Mouse (Mus musculus) urinary bladder, adult 18-20 months (tissue): ENCODE results near the gene Myh9.
"Not testable (repeated sequence)": the region's sequence is repeated elsewhere in the genome, so short reads cannot be mapped to it uniquely, and the experiment has no call there.

Source experiments
- DNase-seq, 2 experiments: peaks; one replicate each; pipeline ENCODE4 v3.0.0; 2022; ENCODE audit warnings: low spot score in 2 of 2, mixed read lengths in 2 of 2

The Myh9 gene

DNA sequence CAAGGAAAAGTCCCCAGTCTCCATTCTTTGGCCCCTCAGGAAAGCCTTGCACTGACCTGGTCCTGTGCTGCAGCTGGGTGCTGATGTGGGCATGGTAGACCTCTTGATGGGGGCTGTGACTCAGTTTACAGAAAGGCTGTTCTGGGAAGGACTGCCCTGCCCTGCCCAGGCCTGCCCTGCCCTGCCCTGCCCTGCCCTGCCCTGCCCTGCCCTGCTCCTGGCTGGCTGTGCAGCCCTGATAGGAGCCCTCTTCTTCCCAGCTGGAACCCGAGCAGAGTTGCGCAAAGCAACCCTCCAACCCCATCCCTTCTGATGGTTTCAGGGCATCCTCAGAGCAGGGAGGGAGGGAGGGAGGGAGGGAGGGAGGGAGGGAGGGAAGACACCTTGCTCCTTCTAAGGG, 86.8 kb downstream of the Myh9 start:
- no peak for DNase-seq

DNA sequence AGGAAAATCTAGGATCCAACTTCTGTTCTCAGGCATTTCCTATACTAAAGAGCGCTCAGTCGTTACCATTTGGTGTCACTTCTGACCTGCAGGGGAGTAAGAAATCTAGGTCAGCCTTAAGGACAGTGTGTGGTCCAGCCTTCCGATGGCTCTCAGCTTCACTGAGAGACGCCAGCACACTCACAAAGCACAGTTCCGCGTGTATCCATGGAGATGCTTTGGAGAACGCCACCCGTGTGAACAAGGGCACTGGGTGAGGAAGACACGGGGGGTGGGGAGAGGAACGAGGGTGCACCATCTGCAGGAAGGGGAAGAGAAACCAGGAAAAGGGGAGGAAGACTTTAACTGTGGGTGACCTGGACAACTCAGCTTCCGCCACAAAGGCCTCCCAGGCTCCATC, 89.5 kb downstream of the Myh9 start:
- DNase-seq = no peak

DNA sequence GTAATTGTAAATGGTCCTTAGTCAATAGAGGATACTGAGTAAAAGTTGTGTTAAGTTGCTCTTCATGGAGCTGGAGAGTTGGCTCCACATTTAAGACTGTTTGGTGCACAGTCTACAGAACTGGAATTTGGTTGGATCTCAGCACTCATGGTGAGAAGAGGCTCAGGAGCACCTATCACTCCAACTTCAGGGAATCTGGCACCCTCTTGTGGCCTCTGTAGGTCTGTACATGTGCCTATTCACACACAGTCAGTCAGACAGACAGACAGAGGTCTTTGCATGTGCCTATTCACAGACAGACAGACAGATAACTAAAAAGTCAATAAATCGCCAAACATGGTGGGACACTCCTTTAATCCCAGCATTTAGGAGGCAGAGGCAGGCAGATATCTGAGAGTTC, 91.5 kb downstream of the Myh9 start:
- no peak for DNase-seq

DNA sequence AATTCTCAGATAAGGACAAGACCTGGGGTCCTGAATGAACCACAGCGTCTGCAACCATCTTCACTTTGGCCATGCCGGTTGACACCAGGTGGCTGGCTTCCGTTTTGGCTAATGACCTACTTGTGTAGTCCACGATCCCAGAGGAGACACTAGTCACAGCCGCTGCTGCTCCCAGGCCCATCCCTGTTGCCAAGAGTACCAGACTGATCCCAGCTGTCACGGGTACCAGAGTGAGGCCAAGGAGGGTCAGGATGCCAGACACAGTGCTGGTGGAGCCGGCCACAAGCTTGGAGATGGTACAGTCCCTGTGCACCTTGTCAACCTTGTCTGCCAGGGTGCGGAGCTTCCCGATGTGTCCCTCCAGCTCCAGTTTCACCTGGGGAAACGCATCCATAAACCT, 92.3 kb downstream of the Myh9 start:
- DNase-seq = no peak

DNA sequence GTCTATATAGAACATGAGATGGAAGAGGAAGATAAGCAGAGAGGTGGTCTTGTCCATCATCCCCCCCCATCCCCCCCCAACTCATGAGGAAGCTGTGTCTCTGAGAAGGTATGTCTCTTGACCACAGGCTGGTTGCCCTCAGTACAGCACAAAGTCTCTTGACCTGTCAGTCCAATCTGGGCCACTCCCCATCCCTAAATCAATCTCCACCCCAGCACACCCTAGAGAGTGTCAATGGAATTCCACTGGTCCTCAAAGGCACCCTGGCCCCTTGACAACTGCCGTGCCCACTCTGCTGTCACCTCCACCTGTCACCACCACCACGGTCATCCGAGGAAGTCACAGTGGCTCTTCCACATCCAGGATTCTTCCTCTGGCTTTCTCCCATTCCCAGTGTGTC, 93.6 kb downstream of the Myh9 start:
- no peak for DNase-seq

DNA sequence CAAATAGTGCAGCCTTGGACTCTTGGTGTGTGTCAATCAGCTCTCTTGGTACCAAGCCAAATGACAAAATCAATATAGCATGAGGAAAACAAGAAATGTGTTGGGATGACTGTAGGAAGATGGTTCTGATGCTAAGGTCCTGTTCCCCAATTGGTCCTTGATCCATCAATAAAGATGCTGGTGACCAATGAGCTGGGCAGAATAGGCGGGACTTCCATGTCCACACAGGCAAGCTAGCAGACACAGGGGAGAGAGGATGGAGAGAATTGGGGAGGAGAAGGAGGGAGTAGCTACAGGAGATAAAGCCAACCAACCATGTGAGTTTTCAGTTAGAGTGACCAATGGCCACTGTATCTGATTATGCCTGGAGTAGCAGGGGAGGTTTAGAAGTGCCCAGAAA, 95.6 kb downstream of the Myh9 start:
- no peak for DNase-seq

DNA sequence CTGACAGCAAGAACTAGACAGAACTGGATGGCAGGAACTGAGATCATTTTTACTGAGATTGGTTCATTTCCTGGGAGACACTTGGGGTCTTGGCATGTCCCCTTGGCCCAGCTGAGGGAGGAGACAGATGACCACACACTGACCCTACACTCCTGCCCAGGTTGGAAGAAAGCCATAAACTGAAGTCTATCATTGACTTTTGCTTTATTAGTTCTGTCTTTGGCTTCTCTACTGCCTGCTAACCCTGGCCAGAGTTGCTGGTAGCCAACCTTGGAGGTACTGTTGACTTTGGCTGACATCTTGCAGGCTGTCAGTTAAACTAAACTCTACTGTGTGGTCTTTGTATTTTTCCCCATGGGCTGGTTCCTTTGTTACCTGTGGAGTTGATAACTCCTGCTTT, 96.9 kb downstream of the Myh9 start:
- DNase-seq = no peak

DNA sequence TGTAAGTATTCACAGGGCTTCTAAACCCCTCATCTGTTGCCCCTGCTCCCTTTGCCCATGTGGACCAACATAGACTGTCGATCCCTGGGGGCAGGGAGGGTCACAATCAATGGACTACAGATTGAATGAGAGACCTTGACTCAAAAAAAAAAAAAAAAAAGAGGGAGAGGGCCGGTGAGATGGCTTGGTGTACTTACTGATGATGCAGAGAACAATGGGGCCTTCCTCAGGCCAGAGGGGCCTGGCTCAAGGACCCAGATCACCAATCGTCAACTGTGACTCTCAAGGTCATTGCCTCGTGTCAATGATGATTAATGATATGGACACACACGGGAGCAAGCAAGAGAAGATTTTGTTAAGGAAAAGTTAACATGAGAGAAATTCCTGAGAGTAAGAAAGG, 97.3 kb downstream of the Myh9 start:
- DNase-seq = no peak

DNA sequence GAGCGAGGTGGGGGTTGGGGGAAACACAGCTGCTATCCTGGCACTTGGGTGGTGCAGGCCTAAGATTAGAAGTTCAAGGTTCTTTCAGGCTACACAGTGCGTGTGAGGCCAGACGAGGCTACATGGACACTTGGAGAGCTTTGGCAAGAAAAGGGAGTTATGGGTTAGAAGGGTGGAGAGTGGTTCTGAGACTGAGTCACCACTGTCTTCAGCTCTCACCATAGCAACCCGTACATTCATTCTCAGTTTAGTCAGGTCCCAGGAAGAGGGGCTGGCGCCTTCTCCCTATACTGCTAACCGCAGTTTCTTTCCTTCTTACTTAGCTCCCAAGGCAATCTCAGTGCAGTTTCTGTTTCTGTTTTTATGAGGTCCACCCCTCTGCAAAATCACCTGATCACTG, 100.4 kb downstream of the Myh9 start:
- DNase-seq = not testable (repeated sequence)

DNA sequence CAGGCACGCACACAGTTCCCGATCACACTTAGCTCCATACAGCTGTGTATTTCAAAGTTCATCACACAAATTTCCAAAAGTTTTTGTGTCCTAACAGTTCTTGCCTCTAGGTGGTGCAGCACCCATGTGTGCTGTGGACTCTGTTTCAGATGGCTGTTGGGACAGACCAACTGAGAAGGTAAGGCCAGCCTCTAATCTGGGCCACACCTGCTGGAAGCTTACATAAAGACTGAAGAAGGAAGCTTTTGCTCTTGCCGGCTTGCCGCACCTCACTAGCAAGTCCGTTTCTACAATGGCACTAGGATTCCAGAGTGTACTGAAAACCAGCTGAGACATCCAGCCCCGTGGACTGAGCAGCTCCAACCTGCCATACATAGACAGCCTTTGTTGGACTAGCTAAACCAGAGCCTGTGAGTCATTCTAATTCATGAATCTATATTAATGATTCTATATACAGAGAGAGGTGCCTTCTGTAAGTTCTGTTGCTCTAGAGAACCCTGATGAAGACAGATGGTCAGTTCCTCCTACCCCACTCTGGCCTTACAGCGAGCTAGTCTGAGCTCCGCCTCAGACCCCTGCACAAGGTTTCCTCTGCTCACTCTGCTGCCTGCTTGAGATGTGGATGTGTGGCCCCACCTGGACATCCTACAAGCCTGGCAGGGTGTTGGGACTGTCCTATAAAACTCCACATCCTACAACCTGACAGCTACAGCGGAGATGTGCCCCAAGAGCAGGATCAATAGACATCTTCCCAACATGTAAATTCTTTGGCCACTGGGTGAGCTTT, 101.3 kb downstream of the Myh9 start:
- DNase-seq = no peak

DNA sequence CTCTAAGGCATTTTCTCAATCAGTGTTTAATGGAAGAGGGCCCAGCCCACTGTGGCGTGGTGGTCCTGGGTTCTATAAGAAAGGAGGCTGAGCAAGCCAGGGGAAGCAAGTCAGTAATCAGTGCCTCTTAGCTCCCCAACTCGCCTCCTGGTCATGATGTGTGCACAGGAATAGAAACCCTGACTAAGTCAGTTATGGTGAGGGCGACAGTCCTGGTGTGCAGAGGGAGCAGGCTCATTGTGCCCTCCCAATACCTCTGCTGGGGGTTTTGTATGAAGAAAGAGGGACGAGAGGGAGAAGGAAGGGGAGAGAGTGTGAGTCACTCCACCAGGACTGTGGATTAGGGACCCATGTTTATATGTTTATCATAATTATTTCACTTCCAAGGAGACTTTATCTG, 108.1 kb downstream of the Myh9 start:
- DNase-seq = not testable (repeated sequence)

DNA sequence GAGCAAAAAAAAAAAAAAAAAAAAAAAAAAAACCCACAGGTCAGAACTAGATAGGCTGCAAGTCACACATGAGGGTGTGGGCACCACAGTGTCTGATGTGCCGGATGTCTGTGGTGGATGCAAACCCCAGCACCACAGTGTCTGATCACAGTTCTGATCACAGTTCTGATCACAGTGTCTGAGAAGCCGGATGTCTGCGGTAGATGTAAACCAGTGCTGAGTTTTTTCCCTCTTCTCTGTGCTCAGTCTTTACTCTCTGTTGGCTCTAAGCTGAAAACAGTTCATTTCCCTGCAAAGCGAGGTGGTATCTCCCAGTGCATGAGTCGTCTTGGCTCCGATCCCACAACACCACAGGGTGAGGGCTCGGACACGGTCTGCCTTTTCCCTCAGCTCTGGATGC, 108.6 kb downstream of the Myh9 start:
- not testable (repeated sequence) for DNase-seq

DNA sequence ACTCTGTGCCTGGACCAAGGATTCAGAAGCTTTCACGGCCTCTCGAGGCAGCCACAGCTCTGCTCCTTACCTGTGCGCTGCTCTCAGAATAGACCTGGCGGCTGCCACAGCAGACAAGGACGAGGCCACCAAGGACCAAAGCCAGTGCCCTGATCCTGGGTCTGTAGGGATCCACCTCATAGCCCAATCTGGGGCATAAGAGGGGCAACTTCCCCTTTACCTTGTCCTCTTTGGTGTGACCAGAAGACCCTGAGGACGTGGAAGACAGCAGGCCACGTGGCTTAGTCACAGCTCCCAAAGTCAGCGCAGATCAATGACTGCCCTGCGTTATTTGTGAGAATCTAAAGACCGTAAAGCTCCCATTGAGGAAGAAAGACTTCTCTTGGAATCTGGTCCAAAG, 109.1 kb downstream of the Myh9 start:
- DNase-seq = not testable (repeated sequence)

DNA sequence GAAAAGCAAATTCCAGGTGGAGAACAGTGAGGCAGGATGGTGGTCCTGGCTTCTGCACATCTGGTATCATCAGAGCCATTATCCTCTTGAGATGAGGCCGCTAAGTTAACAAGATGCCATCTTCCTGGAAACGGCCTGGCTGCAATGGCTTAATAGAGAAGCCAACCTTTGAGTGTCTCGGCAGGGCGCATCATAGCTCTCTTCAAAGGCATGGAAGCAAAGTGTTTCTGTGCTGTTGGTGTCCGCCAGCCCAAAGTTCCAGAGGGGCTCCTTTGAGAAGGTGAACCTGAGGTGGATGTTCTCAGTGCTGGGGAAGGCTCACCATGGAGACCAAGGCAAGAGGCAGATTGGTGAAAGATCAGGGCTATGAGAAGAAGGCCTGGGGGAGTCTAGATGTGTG, 110.4 kb downstream of the Myh9 start:
- DNase-seq = no peak

DNA sequence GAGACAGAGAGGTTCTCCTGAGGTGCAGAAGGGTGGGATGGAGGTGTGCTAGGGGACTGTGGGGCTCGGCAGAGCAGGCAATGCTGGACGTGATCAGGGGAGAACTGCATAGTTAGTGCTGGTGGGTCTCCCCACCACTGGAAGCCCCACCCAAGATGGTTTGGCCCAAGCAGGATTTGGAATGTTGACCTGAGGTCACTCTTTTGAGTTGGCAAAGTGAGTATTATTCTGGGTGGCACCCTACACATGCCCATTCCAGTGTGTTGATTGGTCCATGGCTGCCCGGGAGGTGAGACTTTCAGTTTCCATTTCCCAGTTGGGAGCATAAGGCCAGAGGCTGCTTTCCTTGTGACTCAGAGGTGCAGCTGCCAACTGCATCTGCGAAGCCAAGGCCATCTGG, 113.2 kb downstream of the Myh9 start, which contains the start of gene Apol9b:
Gene Apol9b (plus strand): TSS at position 301 of the 400 bp plus-strand sequence.
- not testable (repeated sequence) for DNase-seq

DNA sequence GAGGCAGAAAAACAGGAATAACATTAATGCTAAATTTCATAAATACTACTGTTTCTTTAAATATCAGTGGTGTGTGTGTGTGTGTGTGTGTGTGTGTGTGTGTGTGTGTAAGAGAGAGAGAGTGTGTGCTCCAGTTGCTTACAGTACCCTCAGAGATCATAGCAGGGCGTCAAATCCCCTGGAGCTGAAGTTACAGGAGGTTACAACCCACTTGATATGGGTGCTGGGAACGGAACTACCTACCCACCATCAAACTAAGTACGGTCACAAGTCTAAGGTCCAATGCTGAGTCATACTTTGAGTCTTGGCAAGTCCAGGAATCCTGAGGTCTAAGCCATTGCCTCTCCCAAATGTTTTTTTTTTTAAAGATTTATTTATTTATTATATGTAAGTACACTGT, 114.2 kb downstream of the Myh9 start:
- not testable (repeated sequence) for DNase-seq

DNA sequence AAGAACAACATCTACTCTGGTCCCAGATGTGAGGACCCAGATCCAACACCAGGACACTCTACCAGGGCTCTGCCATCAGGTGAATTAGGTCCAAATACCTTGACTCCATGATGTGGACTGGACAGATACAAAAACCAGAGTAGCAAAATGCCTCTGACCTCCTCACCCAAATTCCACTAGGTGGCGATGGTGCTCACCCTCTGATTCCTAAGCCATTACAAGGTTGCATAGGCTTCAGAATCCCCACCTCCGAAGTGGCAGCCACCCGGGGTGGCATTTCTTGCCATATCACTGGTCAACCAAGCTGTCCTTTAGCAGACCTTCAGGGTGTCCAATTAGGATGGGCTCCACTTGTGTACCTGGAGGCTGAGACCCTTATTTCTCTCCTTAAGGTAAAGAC, 114.8 kb downstream of the Myh9 start:
- DNase-seq = not testable (repeated sequence)

DNA sequence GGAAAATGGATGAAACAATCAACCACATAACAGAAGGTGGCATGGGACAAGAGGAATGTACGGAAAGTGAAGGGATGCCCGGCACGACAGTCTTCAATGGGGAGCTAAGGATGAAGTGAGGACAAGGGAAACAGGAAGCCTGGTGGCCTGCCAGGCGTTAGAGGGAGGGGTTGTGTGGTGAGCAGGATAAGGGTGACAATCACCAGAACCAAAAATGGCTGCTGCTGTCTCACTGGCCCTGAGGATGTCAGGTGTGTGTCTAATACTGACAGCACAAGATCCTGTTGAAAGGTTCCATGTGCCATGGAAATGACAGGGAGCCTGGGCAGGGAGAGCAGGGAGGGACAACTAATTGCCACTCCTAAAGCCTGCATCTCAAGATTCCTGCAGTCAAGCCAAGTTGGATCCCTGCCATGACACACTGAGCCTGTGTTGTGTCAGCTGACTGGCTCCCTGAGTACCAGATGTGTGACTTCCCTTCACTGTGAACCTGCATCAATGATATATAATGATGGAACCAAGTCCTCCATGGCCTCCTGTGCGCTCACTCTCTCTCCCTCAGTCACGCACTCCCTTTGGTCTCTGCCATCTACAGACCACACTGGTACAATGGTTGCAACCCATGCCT, 116.5 kb downstream of the Myh9 start:
- not testable (repeated sequence) for DNase-seq

DNA sequence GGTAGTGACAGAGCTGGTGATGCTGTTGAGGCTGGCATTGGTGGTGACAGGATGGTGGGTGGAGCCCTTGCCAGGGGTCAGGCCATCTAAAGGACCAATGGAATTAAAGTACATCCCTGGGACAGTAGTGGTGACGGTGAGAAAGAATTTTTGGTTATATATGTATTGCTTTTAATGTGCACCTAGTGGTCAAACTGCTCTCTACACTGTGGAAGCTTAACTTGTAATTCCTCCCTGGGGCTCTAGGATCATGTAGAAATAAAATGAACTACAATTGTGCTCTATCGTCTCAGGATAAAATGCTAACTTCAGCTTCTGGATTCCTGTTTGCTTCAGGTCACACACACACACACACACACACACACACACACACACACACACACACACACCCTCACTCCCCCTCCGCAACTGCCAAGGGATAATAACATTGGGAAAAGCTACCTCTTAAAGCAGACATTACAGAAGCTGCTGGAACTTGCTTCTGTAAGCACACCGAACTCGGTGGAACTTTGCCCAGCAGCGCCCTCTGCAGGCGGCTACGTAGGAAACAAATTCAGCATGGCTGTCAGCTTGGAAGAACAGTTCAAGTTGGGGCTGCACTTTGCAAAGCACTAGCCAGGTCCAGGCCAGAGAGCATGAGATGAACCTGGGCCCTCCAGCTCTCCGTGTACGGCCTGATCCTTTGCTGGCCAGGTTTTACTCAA, 117.6 kb downstream of the Myh9 start:
- DNase-seq = not testable (repeated sequence)

DNA sequence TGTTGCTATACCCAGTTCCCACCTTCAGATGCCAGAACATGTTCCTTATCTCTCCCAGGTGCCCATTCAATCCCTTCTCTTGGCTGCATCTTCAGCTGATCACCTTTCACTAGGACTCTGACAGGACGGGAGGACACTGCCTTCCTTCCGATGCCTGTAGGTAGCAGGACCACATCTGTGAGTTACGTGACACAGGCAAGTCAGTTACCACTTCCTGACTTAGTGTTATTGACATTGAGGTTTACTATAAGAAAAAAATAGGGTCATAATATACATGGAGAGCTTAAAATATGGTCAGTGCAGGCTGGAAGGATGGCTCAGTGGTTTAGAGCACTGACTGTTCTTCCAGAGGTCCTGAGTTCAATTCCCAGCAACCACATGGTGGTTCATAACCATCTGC, 120.5 kb downstream of the Myh9 start:
- DNase-seq = not testable (repeated sequence)

DNA sequence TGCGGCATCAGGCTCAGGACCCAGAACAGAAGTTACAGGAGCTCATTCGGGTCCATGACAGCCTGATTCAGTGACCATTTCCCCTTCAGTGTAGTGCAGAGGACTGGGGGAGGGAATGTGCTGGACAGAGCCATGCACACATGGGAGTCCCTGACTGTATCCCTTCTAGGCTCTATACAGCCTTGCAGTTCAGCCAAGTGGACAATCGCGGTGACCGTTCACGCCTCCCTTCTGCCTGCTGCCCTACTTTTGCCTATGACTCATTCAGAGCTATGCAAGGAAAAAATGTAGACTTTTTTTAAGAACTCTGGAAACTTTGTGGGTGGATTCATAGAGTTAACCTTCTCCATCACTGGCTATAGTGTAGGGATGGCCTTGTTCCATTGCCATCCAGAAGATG, 123.7 kb downstream of the Myh9 start:
- DNase-seq = not testable (repeated sequence)
